Mouse (Mus musculus) liver, embryonic 16.5 days (tissue): ENCODE results near the gene Gm49387. TPM values are rescaled to one million over a fixed set of nuclear protein-coding genes. Genes with fewer than 3 reads are reported as not detected.

Experiments used
- ATAC-seq: fragments of 200-750 bp; cut with Nextera tagmentation; 2 replicates; pipeline ENCODE4 v1.8.0; 2017; ENCODE audit warnings: low read depth, mild to moderate bottlenecking, moderate number of reproducible peaks, moderate library complexity
- H3K27ac ChIP-seq: fragments of 300-500 bp; sonication (generic); 2 replicates; pipeline ENCODE4 v1.5.1; 2014; ENCODE audit warnings: mild to moderate bottlenecking, low read length
- H3K27me3 ChIP-seq: fragments of 300-500 bp; sonication (generic); 2 replicates; pipeline ENCODE4 v1.6.1; 2014; ENCODE audit warnings: low read depth, low read length, mixed read lengths; ENCODE audit not compliant: control insufficient read depth, insufficient read depth
- H3K36me3 ChIP-seq: fragments of 300-500 bp; sonication (generic); 2 replicates; pipeline ENCODE4 v1.6.1; 2014; ENCODE audit warnings: mild to moderate bottlenecking; ENCODE audit not compliant: control insufficient read depth, insufficient read depth
- H3K4me1 ChIP-seq: fragments of 300-500 bp; sonication (generic); 2 replicates; pipeline ENCODE4 v1.6.1; 2014; ENCODE audit warnings: low read depth, low read length, mixed read lengths; ENCODE audit not compliant: control insufficient read depth
- H3K4me2 ChIP-seq: fragments of 300-500 bp; sonication (generic); 2 replicates; pipeline ENCODE4 v1.6.1; 2014; ENCODE audit warnings: low read depth, low read length, mixed read lengths
- H3K4me3 ChIP-seq: fragments of 300-500 bp; sonication (generic); 2 replicates; pipeline ENCODE4 v1.5.1; 2014; ENCODE audit warnings: low read depth, mild to moderate bottlenecking, low read length
- H3K9ac ChIP-seq: fragments of 300-500 bp; sonication (generic); 2 replicates; pipeline ENCODE4 v1.6.1; 2014; ENCODE audit warnings: low read depth, low read length
- H3K9me3 ChIP-seq: fragments of 300-500 bp; sonication (generic); replicated peaks from 2 replicates; pipeline ENCODE4 v1.6.1; 2016; ENCODE audit warnings: low read length; ENCODE audit not compliant: control insufficient read depth
- WGBS: fragments of 180-500 bp; shearing (Covaris S2); extraction: QIAGEN DNeasy Blood & Tissue Kit; methylation state at CpG from one replicate; pipeline ENCODE4 v1.1.7; 2014; ENCODE audit not compliant: insufficient replicate concordance; 5-methylcytosine and 5-hydroxymethylcytosine counted together
- polyA plus RNA-seq: library from polyadenylated mRNA; unstranded; fragments of >200 nt; fragmentation: Nextera tagmentation; extraction: Ambion mirVana; gene quantifications from 2 replicates; pipeline ENCODE4 v1.2.1, GENCODE M21; 2015

Gene Gm49387
- polyA plus RNA-seq, 1 experiment from 2014 or later, result 5.1 TPM

DNA sequence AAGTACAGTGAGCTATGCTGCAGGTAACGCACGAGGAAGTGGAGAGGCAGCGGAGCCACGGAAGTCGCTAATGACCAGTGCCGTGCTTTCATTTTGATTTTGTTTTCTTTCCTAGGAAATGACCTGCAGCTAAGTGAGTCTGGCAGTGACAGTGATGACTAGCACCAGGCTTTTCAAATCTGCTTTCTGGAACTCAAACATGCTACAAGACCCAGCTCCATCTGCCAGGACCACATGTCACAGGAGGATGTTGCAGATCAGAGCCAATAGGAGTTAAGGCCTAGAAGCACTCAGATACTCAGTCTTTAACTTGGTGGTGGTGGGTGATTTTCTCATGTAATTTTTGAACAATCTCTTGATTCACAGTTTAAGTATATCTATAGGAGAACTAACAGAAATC is 134.2 kb downstream of the Gm49387 start:
- no peaks in the 10 kb centered on the region; the same call in 1 of the 2 replicates for H3K4me1 ChIP-seq
- no peak overlapping the region for H3K4me3 ChIP-seq
- 92% methylated on average over 6 of the region's 6 CpGs for WGBS
- peaks cover 73% of the 10 kb centered on the region for H3K36me3 ChIP-seq
- no peaks in the 10 kb centered on the region for H3K27me3 ChIP-seq
- no peaks in the 10 kb centered on the region for H3K9me3 ChIP-seq
- no peak overlapping the region for H3K4me2 ChIP-seq
- H3K27ac ChIP-seq, result no peak overlapping the region
- no peak overlapping the region for H3K9ac ChIP-seq
- ATAC-seq, result no peak

DNA sequence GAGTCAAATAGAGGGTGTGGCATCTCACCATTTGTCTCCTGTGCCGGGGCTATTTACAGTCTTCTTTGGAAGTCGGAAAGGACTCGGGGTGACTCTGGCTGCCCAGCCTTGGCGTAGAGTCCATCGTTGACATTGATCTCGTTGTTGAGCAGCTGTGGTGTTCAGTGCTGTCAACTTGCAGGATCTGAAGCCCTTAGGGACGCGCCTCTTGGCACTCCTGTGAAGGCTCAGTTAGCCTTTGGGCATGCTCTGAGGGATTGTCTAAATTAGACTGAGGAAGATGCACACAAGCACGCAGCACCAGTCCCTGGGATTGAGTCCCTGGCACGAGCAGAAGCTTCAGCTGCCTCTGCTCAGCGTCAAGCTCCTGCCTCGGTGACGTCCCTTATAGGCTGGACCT is 137.3 kb downstream of the Gm49387 start:
- no peak for ATAC-seq
- H3K4me3 ChIP-seq, result no peak overlapping the region
- WGBS, result 89% methylated on average over 13 of the region's 13 CpGs
- no peaks in the 10 kb centered on the region for H3K9me3 ChIP-seq
- H3K4me2 ChIP-seq, result no peak overlapping the region
- no peak overlapping the region for H3K27ac ChIP-seq
- no peak overlapping the region for H3K9ac ChIP-seq
- H3K4me1 ChIP-seq, result peaks cover 1% of the 10 kb centered on the region
- H3K36me3 ChIP-seq, result peaks cover 86% of the 10 kb centered on the region
- no peaks in the 10 kb centered on the region for H3K27me3 ChIP-seq

Other genes starting within 250 kb of the Gm49387 start
- 19.3 and 22.1 TPM in 2 replicates for gene Sh3bp5, start 204.8 kb downstream of the Gm49387 start, polyA plus RNA-seq
- 20.8 and 22.5 TPM in 2 replicates for gene Eaf1, start 146.5 kb downstream of the Gm49387 start, polyA plus RNA-seq
- 23.7 and 25.2 TPM in 2 replicates for gene Mettl6, start 145.8 kb downstream of the Gm49387 start, polyA plus RNA-seq
- 0.29 and 0.48 TPM in 2 replicates for gene Colq, start 49.5 kb downstream of the Gm49387 start, polyA plus RNA-seq
- gene Btd, start 150 bp upstream of the Gm49387 start, polyA plus RNA-seq, result 13.0 and 15.4 TPM in 2 replicates
- gene Hacl1, start 408 bp upstream of the Gm49387 start, polyA plus RNA-seq, result 15.9 and 16.1 TPM in 2 replicates
- gene Ankrd28, start 189.8 kb upstream of the Gm49387 start, polyA plus RNA-seq, result 3.6 and 3.9 TPM in 2 replicates